Mouse (Mus musculus) urinary bladder, postnatal 36 days (tissue): ENCODE data around the gene Six1.

Source experiments
- DNase-seq, 2 experiments: peaks; one replicate each; pipeline ENCODE4 v3.0.0; 2022; ENCODE audit warnings: low spot score in 2 of 2, mixed read lengths in 1 of 2

Gene Six1

GRCm38 (mm10) chr12:73049520-73050225 is 4.0 kb downstream of the Six1 start:
- no peak for DNase-seq

- DNase-seq, result no peak
Measured at GRCm38 (mm10) chr12:73048537-73048936, 5.2 kb downstream of the Six1 start.

GRCm38 (mm10) chr12:73047576-73047975 is 6.1 kb downstream of the Six1 start:
- no peak for DNase-seq

GRCm38 (mm10) chr12:73046607-73047180 is 7.0 kb downstream of the Six1 start:
- peak in 1 of 2 experiments; percentile 80 for DNase-seq

GRCm38 (mm10) chr12:73045724-73046606 is 7.7 kb downstream of the Six1 start:
- DNase-seq, result no peak

- no peak for DNase-seq
Measured at GRCm38 (mm10) chr12:73045046-73045723, 8.5 kb downstream of the Six1 start.

- no peak for DNase-seq
Measured at GRCm38 (mm10) chr12:73044221-73045045, 9.3 kb downstream of the Six1 start.

GRCm38 (mm10) chr12:73043396-73044167 is 10.1 kb downstream of the Six1 start:
- DNase-seq, result no peak

GRCm38 (mm10) chr12:73042903-73043302 is 10.8 kb downstream of the Six1 start:
- no peak for DNase-seq

GRCm38 (mm10) chr12:73042406-73042805 is 11.3 kb downstream of the Six1 start:
- DNase-seq, result no peak

GRCm38 (mm10) chr12:73041256-73041630 is 12.4 kb downstream of the Six1 start:
- DNase-seq, result no peak

GRCm38 (mm10) chr12:73040563-73041255 is 13.0 kb downstream of the Six1 start:
- DNase-seq, result no peak

GRCm38 (mm10) chr12:73039939-73040562 is 13.6 kb downstream of the Six1 start:
- no peak for DNase-seq

GRCm38 (mm10) chr12:73038992-73039938 is 14.4 kb downstream of the Six1 start:
- DNase-seq, result no peak

- DNase-seq, result no peak
Measured at GRCm38 (mm10) chr12:73038441-73038991, 15.2 kb downstream of the Six1 start.

GRCm38 (mm10) chr12:73037385-73038160 is 16.1 kb downstream of the Six1 start:
- no peak for DNase-seq
